Mouse (Mus musculus) hematopoietic stem cell, adult 5-6 weeks (primary cell): Measurements from ENCODE around the gene Doxl2. TPM values are rescaled to one million over a fixed set of nuclear protein-coding genes. Genes with fewer than 3 reads are reported as not detected.
A peak's percentile ranks its signal among the peaks of the same experiment; 100 is the strongest.
"Not testable (repeated sequence)": the region's sequence is repeated elsewhere in the genome, so short reads cannot be mapped to it uniquely, and the experiment has no call there.

ENCODE experiments used
- ATAC-seq, 2 experiments: fragments of 125-278 bp in 1 of 2; replicated peaks in 1 of 2; 2 replicates each; pipeline ENCODE4 v1.8.0; 2016 to 2017; ENCODE audit warnings: inconsistent platforms in 2 of 2, mild to moderate bottlenecking in 2 of 2, moderate number of reproducible peaks in 2 of 2, low read depth in 1 of 2, moderate TSS enrichment in 1 of 2; ENCODE audit not compliant: low FRiP score in 2 of 2, poor library complexity in 2 of 2, severe bottlenecking in 2 of 2, insufficient read depth in 1 of 2, low TSS enrichment in 1 of 2
- total RNA-seq: library from RNA; stranded (forward); fragments of 172-1452, 232-1000 nt; gene quantifications from 2 replicates; pipeline ENCODE4 v1.2.3, GENCODE M21; 2017

The Doxl2 gene
- not detected in 2 replicates for total RNA-seq

DNA sequence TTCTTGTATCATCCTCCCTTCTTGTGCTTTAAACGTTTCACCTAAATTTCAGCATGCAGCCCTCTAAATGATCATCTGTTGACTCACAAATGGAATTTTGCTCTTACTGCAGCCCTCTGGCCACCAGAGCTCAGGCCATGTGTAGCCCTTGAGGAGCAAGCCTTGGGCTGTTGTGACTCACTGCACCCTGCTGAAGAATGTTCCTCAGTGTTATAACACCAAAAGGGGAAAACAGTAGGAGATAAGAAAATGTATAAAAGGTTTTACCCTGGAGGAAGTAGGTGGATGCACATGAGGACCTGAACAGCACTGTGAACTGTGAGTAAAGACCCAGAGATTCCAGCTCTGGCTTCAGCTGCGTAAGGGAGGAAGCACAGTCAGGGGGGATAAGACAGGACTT, at the start of gene Doxl2:
Doxl2 (plus strand) TSS at position 301 of the 400 bp plus-strand sequence.
- no peak for ATAC-seq

DNA sequence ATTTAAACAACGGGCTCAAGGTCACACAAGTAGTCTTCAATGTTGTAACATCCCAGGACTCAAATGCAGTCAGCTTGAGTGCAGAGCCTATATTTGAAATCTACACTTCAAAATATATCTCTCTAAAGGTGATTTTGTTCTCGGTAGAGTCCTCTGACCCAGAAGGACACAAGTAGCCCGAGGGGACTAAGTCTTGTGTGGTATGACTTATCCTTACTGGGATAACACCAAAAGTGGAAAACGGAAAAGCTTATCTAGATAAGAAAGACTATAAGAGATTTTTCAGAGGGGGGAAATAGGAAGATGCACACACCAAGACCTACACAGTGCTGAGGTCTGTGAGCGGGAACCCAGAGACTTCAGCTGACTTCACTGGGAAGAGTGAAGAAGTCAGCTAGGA, 45.2 kb upstream of the Doxl2 start, which contains the start of gene 1600015I10Rik:
1600015I10Rik (plus strand) TSS at position 301 of the 400 bp plus-strand sequence.
- ATAC-seq = no peak

DNA sequence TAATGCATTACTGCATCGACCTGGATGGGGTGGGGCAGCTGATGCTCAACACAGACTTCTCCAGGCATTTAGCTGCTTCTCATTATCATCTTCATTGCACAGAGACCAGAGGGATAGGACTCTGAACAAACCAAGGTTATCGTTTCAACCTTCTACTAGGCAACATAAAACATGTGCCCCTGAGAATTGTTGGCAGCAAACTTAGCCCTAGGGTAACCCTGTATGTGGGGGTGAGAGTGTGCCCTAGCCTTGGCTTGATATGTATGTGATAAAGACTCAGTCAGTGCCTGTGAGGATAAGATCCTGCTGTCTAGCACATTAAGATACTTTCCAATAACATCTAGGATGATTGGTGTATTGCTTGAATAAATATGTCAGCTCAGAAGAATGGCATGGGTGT, 25.2 kb upstream of the Doxl2 start:
- ATAC-seq = no peak

DNA sequence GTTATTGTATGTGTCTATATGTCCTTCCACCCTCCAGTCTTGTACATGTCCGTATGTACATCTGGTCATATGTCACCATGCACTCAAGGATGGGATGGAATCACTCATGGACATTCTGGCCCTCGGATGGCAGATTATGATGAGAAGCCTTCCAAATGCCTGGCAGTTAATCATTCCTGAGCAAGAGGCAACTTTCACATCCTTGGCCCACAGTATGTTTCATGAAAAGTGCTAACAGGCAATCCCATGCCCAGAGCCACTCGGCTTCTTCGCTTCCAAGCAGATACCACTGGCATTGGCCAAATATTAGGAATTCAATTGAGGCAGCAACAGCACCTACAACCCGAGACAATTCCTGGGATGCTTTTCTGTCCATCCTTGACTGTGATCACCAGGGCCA, 24.1 kb upstream of the Doxl2 start:
- ATAC-seq = no peak

DNA sequence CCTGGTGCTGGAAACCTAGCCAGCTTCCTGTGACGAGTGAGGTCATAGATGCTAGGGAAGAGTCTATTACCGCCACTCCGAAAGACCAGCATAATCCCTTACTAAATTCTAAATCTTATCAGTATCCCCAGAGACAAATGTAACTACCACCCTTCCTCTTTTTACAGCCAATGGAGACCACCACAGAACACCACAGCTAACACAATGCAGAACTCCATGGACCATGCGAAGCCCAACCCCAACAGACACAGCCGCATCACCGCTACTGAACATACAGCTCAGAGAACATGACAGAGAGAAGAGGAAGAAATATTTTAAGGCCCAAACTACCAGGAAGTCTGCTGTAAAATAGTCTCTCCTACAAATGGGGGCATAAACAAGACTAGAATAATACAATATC, 23.1 kb upstream of the Doxl2 start:
- ATAC-seq = peak; percentile 84 to 88

DNA sequence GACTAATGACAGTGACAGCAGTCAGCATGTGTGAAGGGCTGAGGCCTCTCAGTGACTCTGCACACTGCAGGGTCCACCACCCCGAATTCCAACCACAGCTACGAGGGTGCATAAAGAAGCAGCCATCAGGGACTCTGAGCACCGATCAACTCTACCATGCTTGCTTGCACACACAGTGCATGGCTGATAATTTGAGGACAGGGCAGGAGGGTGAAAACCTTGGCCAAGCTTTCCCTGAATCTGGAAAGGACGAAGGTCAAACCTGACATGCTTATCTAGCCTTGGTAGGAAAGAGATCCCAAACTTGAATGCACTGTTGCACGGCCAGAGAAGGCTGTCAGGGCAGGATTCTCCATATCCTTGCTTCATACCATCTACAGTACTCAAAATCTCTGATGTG, 21.5 kb upstream of the Doxl2 start:
- ATAC-seq = no peak

DNA sequence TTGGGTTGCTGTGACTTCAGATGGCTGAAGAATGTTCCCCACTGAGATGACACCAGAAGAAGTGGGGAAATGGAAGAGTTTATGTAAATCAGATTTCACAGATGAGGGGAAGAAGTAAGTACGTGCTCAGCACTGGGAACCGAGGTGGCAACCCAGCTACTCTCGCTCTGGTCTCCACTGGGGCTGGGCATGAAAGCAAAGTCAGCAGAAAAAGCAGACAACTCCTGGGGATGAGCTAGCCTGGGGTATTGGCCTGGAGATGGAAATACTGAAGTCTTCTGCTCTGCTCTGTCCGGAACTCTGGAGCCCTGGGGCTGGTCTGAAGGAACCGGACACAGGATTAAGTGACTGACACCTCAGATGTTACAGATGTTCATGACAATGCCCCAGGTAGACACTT, 20.6 kb upstream of the Doxl2 start:
- ATAC-seq = no peak

DNA sequence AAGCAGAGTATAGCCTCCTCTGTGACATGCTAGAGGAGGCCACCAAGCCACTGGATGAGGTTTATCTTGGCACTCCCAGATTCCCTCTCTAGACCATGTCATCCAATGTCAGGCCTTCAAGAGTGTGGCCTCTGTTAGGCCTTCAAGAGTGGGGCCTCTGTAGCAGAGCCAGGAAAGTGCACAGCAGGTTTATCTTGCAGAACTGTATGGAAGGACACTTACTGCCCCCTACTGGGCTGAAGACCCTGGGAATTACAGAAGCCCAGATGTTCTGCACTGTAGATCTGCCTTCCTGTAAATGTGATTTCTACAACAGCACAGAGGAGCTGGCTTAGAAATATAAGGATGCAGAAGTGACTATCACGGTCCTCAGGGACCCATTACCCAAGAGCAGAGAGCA, 19.8 kb upstream of the Doxl2 start:
- ATAC-seq = no peak

DNA sequence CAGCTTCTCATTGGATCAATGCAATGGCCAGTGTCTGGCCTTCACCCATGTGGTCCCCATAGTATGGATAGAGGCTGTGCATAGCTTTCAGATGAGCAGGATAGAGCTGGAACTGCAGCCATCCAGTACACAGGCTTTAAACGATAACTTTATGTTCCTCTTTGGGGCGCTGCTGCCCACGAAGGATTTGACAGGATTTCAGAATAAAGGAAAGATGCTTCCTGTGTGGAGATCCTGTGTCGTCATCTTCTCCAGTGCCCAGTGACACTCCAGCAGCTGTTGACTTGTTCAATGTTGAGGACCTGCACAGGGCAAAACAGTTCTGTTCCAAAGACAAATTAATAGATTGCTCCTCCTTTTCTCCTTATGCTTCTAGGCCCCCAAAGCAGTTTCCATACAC, 18.0 kb upstream of the Doxl2 start:
- ATAC-seq = no peak

DNA sequence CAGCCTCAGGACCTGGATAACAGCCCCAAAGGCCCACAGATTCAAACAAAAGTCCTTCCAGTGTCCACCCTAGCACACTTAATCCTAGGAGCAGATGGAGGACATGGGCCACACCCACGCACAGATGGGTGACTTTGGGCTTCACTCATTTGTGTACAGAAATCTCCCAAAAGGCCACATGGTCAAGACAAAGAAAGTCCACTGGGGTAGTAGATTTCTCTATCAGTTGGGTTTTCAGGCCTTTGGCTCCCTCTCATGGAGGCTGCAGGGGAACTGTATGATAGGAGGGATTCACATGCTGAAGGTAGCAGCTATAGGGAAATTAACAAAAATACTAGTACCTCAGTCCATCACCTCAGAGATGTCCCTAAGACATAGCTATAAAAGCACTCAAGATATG, 16.7 kb upstream of the Doxl2 start:
- peak in 1 of 2 experiments; percentile 53; a peak in 1 of 4 replicates for ATAC-seq

DNA sequence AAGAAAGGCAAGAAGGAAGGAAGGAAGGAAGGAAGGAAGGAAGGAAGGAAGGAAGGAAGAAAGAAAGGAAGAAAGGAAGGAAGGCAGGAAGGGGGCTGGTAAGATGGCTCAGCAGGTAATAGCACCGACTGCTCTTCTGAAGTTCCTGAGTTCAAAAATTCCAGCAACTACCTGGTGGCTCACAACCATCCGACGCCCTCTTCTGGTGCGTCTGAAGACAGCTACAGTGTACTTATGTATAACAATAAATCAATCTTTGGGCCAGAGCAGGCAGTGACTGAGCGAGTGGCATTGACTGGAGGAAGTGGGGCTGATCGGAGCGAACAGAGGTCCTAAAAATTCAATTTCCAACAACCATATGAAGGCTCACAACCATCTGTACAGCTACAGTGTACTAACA, 15.6 kb upstream of the Doxl2 start:
- ATAC-seq = not testable (repeated sequence)

DNA sequence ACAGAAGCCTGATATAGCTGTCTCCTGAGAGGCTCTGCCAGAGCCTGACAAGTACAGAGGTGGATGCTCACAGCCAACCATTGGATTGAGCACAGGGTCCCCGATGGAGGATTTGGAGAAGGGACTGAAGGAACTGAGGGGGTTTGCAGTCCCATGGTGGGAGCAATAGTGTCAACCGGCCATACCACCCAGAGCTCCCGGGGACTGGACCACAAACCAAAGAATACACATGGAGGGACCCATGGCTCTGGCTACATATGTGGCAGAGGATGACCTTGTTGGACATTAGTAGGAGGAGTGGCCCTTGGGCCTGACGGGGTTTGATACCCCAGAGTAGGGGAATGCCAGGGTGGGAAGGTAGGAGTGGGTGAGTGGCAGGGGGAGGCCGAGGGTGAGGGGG, 8.1 kb upstream of the Doxl2 start:
- ATAC-seq = not testable (repeated sequence)

DNA sequence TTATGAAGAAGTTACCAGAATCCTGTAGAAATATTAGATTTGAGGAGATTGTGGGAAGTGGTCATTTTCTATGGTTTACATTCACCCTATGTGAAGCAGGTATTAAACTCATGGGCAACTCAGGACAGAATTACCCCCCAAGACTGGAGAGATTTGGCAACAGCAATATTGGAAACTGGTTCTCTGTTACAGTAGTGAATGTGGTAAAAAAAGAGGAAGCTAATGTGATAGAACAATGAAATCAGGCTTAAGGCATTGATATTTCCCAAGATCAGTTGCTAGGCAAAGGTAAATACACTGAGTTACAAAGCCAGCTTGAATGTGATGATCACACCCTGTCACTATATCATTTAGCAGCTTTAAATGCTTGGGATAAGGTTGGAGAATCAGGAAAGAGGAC, 6.9 kb upstream of the Doxl2 start:
- peak; percentile 42 to 58; a peak in 2 of 4 replicates for ATAC-seq

DNA sequence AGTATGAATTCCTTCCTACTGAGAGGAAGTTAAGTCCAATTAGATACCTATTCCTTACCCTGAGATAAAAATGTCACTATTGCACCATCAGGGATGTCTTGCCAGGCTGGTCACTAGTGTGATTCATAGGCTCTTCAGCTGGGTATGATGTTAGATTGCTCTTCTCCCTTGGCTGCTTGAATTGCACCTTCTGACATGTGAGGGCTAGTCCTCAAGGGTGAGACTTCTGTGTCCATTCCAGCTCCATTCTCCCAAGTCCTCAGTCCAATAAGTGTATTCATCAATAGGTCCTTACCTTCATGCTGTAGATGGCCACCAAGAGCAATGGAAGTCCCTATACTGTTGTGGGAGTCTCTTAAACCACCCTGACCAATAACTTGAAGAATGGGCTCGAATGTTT, 4.9 kb downstream of the Doxl2 start:
- no peak for ATAC-seq

DNA sequence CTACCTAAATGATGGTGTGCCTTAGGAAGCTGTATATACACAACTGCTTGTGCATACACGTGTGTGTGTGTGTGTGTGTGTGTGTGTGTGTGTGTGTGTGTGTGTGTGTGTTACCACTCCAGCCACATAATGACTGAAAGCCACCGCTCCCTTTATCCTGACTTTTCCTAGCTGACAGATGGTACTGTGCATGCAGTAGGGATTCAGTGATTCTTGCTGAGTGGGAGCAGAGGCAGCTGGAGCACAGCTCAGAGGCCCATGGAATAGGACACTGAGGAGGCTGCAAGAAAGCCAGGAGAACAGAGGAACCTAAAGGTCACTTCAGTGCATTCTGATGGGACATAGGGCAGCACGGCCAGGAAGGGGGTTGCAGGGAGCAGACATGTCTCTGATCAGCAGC, 7.5 kb downstream of the Doxl2 start:
- no peak for ATAC-seq

DNA sequence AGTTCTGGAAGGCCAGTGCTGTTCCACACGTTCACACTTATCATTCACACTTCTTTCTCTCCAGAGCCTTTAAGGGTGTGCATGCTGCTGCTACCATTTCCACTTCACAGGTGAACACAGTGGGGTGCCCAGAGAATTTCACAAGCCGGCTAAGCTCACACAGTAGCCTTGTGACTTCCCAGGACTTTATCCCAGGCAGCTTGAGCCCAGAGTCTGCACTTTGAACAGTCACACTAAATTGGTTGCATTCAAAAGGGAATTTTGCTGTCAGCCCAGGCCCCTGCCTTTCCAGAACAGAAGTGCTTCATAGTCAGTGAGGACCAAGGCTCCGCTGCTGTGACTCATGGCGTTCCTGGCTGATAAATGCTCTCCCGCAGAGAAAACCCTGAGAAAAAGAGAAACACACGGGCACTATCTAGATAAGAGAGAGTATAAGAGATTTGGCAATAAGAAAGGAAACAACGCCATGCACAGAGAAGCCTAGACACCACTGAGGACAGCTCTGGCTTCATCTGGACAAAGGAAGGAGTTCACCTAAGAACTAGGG, 11.8 kb downstream of the Doxl2 start, which contains the start of gene Svs1:
Svs1 (plus strand) TSS at position 418 of the 547 bp plus-strand sequence.
- no peak for ATAC-seq

DNA sequence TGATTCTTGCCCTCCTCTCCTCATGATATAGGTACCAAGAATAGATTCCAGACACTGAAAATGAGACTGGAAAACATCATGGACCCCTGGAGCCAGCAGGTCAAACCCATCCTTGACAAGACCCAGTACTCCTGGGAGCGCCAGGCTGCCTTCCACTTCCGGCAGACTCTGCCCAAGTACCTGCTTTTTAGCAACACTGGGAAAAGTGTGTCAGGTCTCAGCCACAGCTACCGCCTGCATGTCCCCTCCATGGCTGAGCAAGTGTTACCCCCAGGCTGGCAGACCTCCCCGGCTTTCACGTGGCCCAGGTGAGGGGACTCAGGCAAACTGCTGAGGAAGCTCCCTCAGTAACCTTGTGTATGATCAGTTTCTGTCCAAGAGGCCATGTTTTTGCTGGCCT, 15.2 kb downstream of the Doxl2 start:
- no peak for ATAC-seq

DNA sequence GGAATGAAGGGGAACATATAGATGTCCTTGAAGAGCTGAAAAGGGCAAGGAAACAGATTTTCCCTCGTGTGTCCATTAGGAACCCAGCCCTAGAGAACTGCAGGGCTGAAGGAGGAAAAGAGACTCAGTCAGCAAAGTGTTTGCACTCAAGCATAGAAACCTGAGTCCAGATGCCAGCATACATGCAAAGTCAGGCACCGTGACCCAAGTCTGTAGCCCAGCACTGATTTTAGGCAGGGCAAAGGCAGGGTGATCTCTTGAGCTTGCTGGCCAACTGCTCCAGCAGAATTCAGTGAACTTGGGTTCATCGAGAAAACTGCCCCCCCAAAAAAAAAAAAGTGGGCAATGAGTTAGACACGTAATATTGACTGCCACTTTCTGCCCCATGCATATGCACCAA, 17.2 kb downstream of the Doxl2 start:
- no peak for ATAC-seq

DNA sequence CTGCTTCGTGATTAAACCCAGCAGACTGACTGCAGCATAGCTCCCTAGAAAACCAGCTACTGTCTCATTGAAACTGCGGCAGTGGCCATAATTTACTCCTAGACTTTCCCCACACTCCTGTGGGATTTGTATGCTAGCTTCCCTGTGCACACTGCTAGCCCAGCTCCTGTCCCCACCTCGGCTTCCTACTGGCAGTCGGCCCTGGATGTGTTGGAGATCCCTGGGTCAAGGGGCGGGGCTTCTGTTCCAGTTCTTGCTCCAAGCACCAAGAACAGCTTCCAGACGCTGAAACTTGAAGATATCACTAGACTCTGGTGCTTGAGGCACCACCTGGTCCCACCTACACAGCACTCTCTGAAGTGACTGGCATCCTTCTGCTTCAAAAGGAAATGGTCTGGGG, 23.4 kb downstream of the Doxl2 start:
- no peak for ATAC-seq

DNA sequence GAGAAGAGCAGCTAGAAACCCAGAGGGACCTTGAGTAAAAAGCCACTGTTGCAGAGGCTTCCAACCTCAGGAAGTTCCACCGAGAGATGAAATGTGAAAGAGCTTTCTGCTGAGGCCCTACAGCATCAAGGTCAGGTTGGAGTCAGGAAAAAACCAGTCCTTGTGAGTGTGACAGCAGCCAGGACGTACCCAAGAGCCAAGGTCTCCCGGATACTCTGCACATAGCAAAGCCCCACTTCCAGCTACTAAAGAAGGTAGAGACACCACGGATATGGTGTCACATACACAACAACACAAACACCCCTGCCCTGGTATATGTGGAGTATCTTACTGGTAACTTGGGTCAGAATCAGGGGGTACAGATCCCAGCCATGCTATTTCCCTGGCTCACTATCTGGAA, 24.0 kb downstream of the Doxl2 start:
- ATAC-seq = no peak
